Mouse (Mus musculus): ENCODE data around the gene Mat2a.

DNA sequence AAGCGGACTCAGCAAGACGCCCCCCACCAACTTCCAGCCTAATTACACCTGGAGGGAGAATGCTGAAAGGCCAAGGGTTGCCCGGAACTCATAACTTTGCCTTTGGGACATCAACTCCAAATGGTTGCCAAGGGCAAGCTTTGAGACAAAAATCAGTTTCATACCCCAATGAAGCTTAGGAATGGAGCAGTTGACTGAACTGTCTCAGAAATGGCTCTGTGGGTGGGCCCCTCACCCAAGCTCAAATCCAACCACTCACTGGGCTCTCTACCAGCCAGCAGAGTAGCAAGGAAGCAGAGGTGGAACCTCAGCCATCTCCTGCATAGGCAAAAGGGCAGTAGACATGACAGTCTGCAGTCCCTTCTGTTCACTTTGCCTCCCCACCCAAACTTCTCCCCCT lies 51.5 kb downstream of the Mat2a start:
- no peak for TF ChIP-seq ZKSCAN1 (IDR thresholded peaks at IDR 0.05; ENCODE audit: borderline replicate concordance, low read depth, low read length)
- no peak for TF ChIP-seq HCFC1 (IDR thresholded peaks at IDR 0.05; ENCODE audit: low read depth, low read length)
- TF ChIP-seq MEF2A (IDR thresholded peaks at IDR 0.05; ENCODE audit: borderline replicate concordance, low read depth, low read length): no peak
- no peak for TF ChIP-seq RAD21 (IDR thresholded peaks at IDR 0.05; ENCODE audit: low read depth, low read length)
- TF ChIP-seq USF2 (conservative IDR thresholded peaks at IDR 0.05; ENCODE audit: low read depth, low read length): no peak
- TF ChIP-seq POLR2AphosphoS2 (IDR thresholded peaks at IDR 0.05; ENCODE audit: low read depth, low read length): no peak
- no peak for TF ChIP-seq TCF12 (IDR thresholded peaks at IDR 0.05; ENCODE audit: low read depth, low read length)
- no peak for TF ChIP-seq ZC3H11A (IDR thresholded peaks at IDR 0.05; ENCODE audit: low read depth, low read length)
- TF ChIP-seq CTCF (conservative IDR thresholded peaks at IDR 0.05 in 1 of 2, IDR thresholded peaks at IDR 0.05 in 1 of 2; ENCODE audit: low read depth in 2 of 2, low read length in 2 of 2): no peak
- TF ChIP-seq NRF1 (IDR thresholded peaks at IDR 0.05; ENCODE audit: low read depth, low read length): no peak
- TF ChIP-seq ZNF384 (IDR thresholded peaks at IDR 0.05; ENCODE audit: low read depth, low read length): no peak
- TF ChIP-seq SMC3 (IDR thresholded peaks at IDR 0.05; ENCODE audit: low read depth, low read length): no peak
- no peak for TF ChIP-seq BHLHE40 (IDR thresholded peaks at IDR 0.05; ENCODE audit: low read depth, low read length)

Measured in CH12.LX (cell line).